Mouse (Mus musculus) right cerebral cortex, postnatal 36 days (tissue): Measurements from ENCODE around the gene Cyp4f16.
"Not testable (repeated sequence)": the region's sequence is repeated elsewhere in the genome, so short reads cannot be mapped to it uniquely, and the experiment has no call there.

ENCODE experiments used
- DNase-seq, 2 experiments: peaks; one replicate each; pipeline ENCODE4 v3.0.0; 2022; ENCODE audit warnings: low spot score in 2 of 2, mixed read lengths in 1 of 2

The Cyp4f16 gene

DNA sequence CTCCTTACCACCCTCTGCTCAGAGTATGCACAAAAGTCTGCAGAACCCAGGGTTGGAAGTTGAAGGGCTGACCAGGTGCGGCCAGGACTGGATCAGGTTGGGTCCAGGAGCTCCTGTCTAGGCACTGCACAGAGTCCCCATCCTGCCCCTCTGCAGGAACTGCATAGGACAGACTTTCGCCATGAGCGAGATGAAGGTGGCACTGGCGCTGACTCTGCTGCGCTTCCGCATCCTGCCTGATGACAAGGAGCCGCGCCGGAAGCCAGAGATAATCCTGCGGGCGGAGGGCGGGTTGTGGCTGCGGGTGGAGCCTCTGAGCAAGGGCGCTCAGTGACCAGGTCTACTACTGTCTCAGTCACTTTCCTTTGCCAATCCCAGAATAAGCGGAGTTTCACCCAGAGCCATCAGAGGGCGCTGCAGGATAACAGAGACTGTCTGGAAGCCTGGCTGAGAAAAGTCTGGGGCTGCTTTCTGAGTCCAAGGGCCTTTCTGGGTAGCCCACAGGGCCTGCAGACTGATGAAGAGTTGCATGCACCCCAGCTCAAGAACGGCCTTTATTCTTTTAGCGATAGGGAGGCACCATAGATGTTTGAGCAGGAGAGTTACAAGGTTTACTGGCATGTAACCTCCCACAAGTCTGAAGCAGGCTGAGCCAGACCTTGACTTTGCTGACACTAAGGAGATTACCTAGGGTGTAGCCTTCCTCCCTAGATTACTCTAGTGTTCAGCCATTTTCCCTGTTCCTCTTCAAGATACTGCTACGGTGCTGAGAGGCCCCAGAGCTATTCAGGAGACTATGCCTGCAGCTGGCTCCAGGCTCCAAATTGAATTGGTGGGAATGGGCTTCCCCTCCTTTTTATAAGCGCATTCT lies 14.8 kb downstream of the Cyp4f16 start:
- DNase-seq: peak; percentile 72 to 78

- not testable (repeated sequence) for DNase-seq
Measured at GRCm38 (mm10) chr17:32553016-32553415, 16.7 kb downstream of the Cyp4f16 start.

GRCm38 (mm10) chr17:32554368-32554767 lies 18.0 kb downstream of the Cyp4f16 start:
- not testable (repeated sequence) for DNase-seq

DNA sequence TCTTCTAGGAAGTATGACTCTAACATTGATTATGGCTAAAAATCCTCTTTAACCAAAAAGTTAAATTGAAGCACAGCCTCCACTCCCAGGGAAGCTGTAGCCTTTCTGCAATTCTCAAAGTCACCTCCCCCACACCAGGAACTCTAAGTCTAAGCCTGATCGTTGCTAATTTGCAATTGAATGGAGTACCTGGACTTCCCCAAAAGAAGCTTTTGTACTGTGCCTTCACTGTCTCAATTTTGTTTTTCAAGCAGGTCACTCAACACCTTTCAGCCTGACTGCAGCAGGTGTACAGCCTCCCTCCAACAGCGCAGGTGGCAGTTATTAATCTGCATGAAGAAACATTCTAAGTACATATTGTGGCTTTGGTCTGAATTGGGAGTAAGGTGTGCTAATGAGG lies 26.9 kb downstream of the Cyp4f16 start:
- DNase-seq: not testable (repeated sequence)

- not testable (repeated sequence) for DNase-seq
Measured at GRCm38 (mm10) chr17:32573286-32573685, 36.9 kb downstream of the Cyp4f16 start.

- DNase-seq: no peak
Measured at GRCm38 (mm10) chr17:32577496-32578186, 41.3 kb downstream of the Cyp4f16 start.

DNA sequence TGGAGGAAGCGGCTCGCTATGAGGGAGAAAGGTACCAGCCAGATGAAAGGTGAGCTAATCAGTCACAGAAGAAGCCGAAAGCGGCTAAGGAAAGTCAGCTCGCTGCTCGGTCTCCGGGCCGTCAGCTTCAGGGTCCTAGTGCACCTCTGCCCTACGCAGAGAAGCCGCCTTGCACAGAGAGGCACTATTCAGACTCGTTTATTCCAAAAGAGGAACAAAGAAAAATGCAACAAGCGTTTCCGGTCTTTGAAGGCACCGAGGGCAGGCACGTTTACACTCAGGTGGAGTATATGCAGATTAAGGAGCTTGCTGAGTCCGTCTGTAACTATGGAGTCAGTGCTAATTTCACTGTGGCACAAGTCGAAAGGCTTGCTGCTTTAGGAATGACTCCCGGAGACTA lies 60.1 kb downstream of the Cyp4f16 start:
- no peak for DNase-seq
